Mouse (Mus musculus): ENCODE results near the gene Cep85l. TPM values are rescaled to one million over a fixed set of nuclear protein-coding genes. Genes with fewer than 3 reads are reported as not detected.

Gene Cep85l
- polyA plus RNA-seq, 1 experiment from 2014 or later: 3.3 TPM

DNA sequence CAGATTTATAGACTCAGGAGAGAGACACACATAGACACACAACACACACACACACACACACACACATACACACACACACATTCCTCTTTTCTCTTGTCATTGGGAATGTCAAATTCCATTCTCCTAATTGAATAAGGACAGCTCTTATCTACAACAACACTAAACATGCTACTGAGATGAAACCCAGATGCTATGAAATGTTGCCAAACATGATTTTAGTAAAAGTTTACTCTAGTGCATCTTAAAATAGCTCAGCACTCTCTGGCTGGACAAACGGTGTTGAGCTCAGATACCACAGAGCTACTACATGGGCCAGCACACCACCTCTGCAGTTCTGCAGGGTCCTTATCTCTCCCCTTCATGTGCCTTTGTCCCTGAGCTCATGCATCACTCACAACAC lies 55.1 kb downstream of the Cep85l start:
- in situ Hi-C loops (cut with MboI; ENCODE audit: low pct_unique_long_range_greater_than_20kb): loop anchor here (25.0 kb wide), 1 partner anchor 912 kb away; the partner anchor contains the start of gene Nus1
- ATAC-seq (no peak), DNase-seq (ENCODE audit: low read depth, low spot score) (no peak)
- ChIA-PET CTCF (interaction anchor here (1.0 to 1.7 kb wide), 2 partner anchors 17 to 19 kb away, joined by 3 to 4 read pairs; no protein-coding TSS in a partner anchor), POLR2A (no interaction called here)
- no peaks in the 10 kb centered on the region for H3K27me3 ChIP-seq
- no peak for TF ChIP-seq CTCF (IDR thresholded peaks at IDR 0.05)

DNA sequence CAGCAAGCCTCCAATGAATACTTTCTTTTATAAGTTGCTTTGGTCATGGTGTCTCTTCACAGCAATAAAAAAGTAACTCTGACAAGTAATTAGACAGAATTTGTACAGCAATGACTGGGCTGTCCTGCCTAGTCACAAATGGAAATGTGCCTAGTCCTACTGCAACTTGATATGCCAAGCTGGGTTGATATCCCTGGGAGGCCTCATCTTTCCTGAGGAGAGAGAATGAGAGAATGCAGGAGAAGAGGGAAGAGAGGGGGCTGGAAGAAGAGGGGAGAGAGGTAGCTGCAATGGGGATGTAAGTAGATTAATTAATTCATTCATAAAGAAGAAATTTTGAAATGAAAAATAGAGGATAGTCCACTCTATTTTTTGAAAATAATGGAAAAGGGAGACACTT lies 56.4 kb downstream of the Cep85l start:
- in situ Hi-C loops (cut with MboI; ENCODE audit: low pct_unique_long_range_greater_than_20kb): loop anchor here (25.0 kb wide), 1 partner anchor 911 kb away; the partner anchor contains the start of gene Nus1
- POLR2A ChIA-PET: no interaction called here
- DNase-seq (ENCODE audit: low read depth, low spot score) (no peak), ATAC-seq (no peak)
- CTCF ChIA-PET: no interaction called here
- no peak for TF ChIP-seq CTCF (IDR thresholded peaks at IDR 0.05)
- H3K27me3 ChIP-seq: no peaks in the 10 kb centered on the region

DNA sequence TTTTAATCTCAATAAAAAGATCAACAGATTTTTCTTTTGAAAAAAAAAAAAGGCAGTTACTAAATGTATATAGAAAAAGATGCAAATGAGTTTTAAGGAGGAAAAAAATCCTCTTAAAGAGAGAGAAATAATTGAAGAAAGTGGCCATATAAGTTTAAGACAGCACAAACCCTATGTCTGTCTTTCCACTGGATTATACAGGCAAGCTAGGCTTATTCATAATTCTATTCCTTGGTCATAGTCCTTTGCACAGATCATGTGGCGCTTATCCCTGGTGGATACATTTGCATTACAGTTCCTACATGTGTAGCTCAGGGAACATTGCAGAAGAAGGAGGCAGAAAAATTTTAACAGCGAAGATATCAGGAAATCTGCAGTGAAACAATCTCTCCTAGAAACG lies 73.1 kb downstream of the Cep85l start:
- CTCF ChIA-PET: interaction anchor here (0.6 to 1.7 kb wide), 4 partner anchors 35 to 551 kb away, joined by 3 to 5 read pairs (median 3); no protein-coding TSS in a partner anchor
- in situ Hi-C loops (cut with MboI; ENCODE audit: low pct_unique_long_range_greater_than_20kb): loop anchor here (25.0 kb wide), 1 partner anchor 894 kb away; the partner anchor contains the start of gene Nus1
- POLR2A ChIA-PET: no interaction called here
- H3K27me3 ChIP-seq: no peaks in the 10 kb centered on the region
- DNase-seq (ENCODE audit: low read depth, low spot score) (no peak), ATAC-seq (no peak)
- no peak for TF ChIP-seq CTCF (IDR thresholded peaks at IDR 0.05)

GRCm38 (mm10) chr10:53305867-53306266 lies 73.9 kb downstream of the Cep85l start:
- no peak for ATAC-seq
- ChIA-PET CTCF (interaction anchor here (0.7 to 1.7 kb wide), 6 partner anchors 10 to 550 kb away, joined by 3 to 7 read pairs (median 3); no protein-coding TSS in a partner anchor), POLR2A (no interaction called here)
- peak; percentile 6 for DNase-seq (ENCODE audit: low read depth, low spot score)
- in situ Hi-C loops (cut with MboI; ENCODE audit: low pct_unique_long_range_greater_than_20kb): loop anchor here (25.0 kb wide), 1 partner anchor 894 kb away; the partner anchor contains the start of gene Nus1
- TF ChIP-seq CTCF (IDR thresholded peaks at IDR 0.05): peak; percentile 52
- H3K27me3 ChIP-seq: no peaks in the 10 kb centered on the region

DNA sequence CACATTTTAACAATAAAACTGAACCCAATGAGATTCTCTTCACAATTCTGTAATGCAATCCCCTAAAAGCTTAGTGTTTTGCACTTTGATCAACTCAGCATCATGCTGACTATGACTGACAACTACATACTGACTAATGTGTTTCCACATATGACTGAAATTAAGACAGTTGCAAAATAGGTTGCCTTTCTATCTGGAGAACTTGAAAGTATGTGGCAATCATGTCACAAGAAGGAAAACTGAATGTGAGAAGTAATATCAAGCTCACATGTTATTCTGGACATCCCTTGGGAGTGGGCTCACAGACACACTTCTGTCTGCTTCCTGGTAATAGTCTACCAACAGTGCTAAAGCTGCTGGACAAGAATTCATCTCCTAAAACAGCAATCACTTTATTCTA lies 94.6 kb downstream of the Cep85l start:
- in situ Hi-C loops (cut with MboI; ENCODE audit: low pct_unique_long_range_greater_than_20kb): no loop called here
- DNase-seq (ENCODE audit: low read depth, low spot score) (no peak), ATAC-seq (no peak)
- no peaks in the 10 kb centered on the region for H3K27me3 ChIP-seq
- POLR2A ChIA-PET: no interaction called here
- TF ChIP-seq CTCF (IDR thresholded peaks at IDR 0.05): no peak
- CTCF ChIA-PET: interaction anchor here (2.1 kb wide), 1 partner anchor 9 kb away, joined by 5 read pairs; no protein-coding TSS in a partner anchor

DNA sequence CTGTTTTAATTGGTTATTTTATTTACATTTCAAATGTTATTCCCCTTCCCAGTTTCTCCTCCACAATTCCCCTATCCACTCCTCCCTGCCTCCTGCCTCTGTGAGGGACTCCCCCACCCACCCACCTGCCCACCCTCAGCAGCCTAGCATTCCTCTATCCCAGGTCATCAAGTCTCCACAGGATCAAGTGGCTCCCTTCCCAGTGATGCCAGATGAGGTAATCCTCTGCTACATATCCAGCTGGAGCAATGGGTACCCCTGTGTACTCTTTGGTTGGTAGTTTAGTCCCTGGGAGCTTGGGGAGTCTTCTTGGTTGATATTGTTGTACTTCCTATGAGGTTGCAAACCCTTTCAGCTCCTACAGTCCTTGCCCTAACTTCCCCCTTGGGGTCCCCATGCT lies 107.5 kb downstream of the Cep85l start:
- DNase-seq (ENCODE audit: low read depth, low spot score) (no peak), ATAC-seq (no peak)
- TF ChIP-seq CTCF (IDR thresholded peaks at IDR 0.05): no peak
- H3K27me3 ChIP-seq: no peaks in the 10 kb centered on the region
- in situ Hi-C loops (cut with MboI; ENCODE audit: low pct_unique_long_range_greater_than_20kb): no loop called here
- POLR2A ChIA-PET: no interaction called here
- CTCF ChIA-PET: no interaction called here

DNA sequence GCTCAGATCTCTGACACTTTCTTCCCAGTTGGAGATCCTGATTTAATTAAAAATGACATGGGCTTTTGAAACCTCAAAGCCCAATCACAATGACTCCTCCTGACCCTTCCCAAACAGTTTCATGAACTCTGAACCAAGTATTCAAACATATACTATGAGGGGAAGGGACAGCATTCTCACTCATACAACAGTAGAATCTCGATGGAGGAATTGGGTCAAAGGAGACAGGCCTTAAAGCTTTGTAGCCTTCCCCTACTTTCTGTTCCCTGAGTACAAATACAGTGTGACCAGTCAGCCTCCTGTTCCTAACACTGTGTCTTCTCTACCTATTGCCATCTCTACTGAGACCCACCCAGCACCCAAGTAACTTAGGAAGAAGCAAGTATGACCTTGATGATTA lies 117.7 kb downstream of the Cep85l start:
- DNase-seq (ENCODE audit: low read depth, low spot score): no peak
- in situ Hi-C loops (cut with MboI; ENCODE audit: low pct_unique_long_range_greater_than_20kb): no loop called here
- CTCF ChIA-PET: no interaction called here
- no peak for TF ChIP-seq CTCF (IDR thresholded peaks at IDR 0.05)
- ATAC-seq: no peak
- POLR2A ChIA-PET: no interaction called here
- H3K27me3 ChIP-seq: no peaks in the 10 kb centered on the region

- POLR2A ChIA-PET: no interaction called here
- no peak for TF ChIP-seq CTCF (IDR thresholded peaks at IDR 0.05)
- in situ Hi-C loops (cut with MboI; ENCODE audit: low pct_unique_long_range_greater_than_20kb): no loop called here
- CTCF ChIA-PET: no interaction called here
- ATAC-seq (no peak), DNase-seq (ENCODE audit: low read depth, low spot score) (no peak)
- no peaks in the 10 kb centered on the region for H3K27me3 ChIP-seq
These were observed 144.4 kb downstream of the Cep85l start for GRCm38 (mm10) chr10:53235381-53235780.

GRCm38 (mm10) chr10:53234683-53235082 lies 145.1 kb downstream of the Cep85l start:
- in situ Hi-C loops (cut with MboI; ENCODE audit: low pct_unique_long_range_greater_than_20kb): no loop called here
- ATAC-seq (no peak), DNase-seq (ENCODE audit: low read depth, low spot score) (no peak)
- ChIA-PET CTCF (no interaction called here), POLR2A (no interaction called here)
- TF ChIP-seq CTCF (IDR thresholded peaks at IDR 0.05): no peak
- H3K27me3 ChIP-seq: no peaks in the 10 kb centered on the region

GRCm38 (mm10) chr10:53234086-53234613 lies 145.6 kb downstream of the Cep85l start:
- TF ChIP-seq CTCF (IDR thresholded peaks at IDR 0.05): no peak

DNA sequence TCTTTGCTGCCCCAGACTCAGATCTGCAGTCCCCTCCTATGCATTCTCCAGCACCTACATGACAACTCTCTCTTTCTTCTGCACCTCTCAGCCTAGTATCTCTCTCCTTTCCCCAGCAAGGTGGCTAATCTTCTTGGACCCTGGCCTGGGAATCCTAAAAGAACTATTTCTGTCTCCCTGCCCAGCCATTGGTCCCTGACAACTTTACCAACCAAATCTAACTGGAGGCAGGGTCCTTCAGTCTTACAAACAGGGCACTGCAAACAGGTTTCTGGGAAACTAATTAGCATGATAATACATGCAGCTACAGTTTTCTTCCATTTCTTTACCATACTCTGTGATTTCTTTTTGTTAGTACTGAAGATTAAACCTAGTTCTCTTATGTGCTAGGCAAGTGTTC lies 148.9 kb downstream of the Cep85l start:
- CTCF ChIA-PET: interaction anchor here (1.6 kb wide), 1 partner anchor 11 kb away, joined by 5 read pairs; no protein-coding TSS in a partner anchor
- in situ Hi-C loops (cut with MboI; ENCODE audit: low pct_unique_long_range_greater_than_20kb): no loop called here
- no peak for ATAC-seq

More at GRCm38 (mm10) chr10:53234086-53234613, 145.6 kb downstream of the Cep85l start:
- DNase-seq (ENCODE audit: low read depth, low spot score) (no peak), ATAC-seq (no peak)
- ChIA-PET CTCF (no interaction called here), POLR2A (interaction anchor here (0.6 kb wide), 1 partner anchor 36 kb away, joined by 3 read pairs; no protein-coding TSS in a partner anchor)
- in situ Hi-C loops (cut with MboI; ENCODE audit: low pct_unique_long_range_greater_than_20kb): no loop called here
- H3K27me3 ChIP-seq: no peaks in the 10 kb centered on the region

More for the DNA sequence above, 148.9 kb downstream of the Cep85l start:
- POLR2A ChIA-PET: no interaction called here
- no peak for DNase-seq (ENCODE audit: low read depth, low spot score)
- H3K27me3 ChIP-seq: no peaks in the 10 kb centered on the region
- TF ChIP-seq CTCF (IDR thresholded peaks at IDR 0.05): no peak

All from Patski (cell line).